Mouse (Mus musculus) hematopoietic stem cell, adult 5-6 weeks (primary cell): ENCODE data around the gene Rhpn2. TPM values are rescaled to one million over a fixed set of nuclear protein-coding genes. Genes with fewer than 3 reads are reported as not detected.

Experiments
- ATAC-seq, 2 experiments: fragments of 125-278 bp in 1 of 2; replicated peaks in 1 of 2; 2 replicates each; pipeline ENCODE4 v1.8.0; 2016 to 2017; ENCODE audit warnings: inconsistent platforms in 2 of 2, mild to moderate bottlenecking in 2 of 2, moderate number of reproducible peaks in 2 of 2, low read depth in 1 of 2, moderate TSS enrichment in 1 of 2; ENCODE audit not compliant: low FRiP score in 2 of 2, poor library complexity in 2 of 2, severe bottlenecking in 2 of 2, insufficient read depth in 1 of 2, low TSS enrichment in 1 of 2
- total RNA-seq: library from RNA; stranded (forward); fragments of 172-1452, 232-1000 nt; gene quantifications from 2 replicates; pipeline ENCODE4 v1.2.3, GENCODE M21; 2017

The Rhpn2 gene
- total RNA-seq, 1 experiment from 2014 or later = not detected

DNA sequence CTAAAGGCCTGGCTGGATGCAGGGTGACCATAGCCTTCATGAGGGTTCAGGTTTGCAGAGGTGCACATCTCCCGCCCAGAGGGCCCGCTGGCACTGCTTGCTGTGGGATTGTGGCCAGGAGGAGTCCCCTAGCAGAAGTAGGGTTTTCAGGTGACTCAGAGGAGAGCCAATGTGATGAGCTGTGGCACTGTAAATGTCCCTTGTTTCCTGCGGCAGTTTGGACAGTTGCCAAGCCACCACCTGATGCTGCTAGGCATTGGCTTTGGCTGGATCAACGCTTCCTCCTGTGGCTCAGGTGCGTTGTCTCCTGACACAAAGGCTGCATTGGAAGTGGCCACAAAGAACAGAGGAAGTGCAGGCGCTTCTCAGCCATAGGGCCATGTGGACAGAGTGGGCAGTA lies 7.3 kb downstream of the Rhpn2 start:
- no peak for ATAC-seq

GRCm38 (mm10) chr7:35342498-35342897 lies 8.5 kb downstream of the Rhpn2 start:
- no peak for ATAC-seq

DNA sequence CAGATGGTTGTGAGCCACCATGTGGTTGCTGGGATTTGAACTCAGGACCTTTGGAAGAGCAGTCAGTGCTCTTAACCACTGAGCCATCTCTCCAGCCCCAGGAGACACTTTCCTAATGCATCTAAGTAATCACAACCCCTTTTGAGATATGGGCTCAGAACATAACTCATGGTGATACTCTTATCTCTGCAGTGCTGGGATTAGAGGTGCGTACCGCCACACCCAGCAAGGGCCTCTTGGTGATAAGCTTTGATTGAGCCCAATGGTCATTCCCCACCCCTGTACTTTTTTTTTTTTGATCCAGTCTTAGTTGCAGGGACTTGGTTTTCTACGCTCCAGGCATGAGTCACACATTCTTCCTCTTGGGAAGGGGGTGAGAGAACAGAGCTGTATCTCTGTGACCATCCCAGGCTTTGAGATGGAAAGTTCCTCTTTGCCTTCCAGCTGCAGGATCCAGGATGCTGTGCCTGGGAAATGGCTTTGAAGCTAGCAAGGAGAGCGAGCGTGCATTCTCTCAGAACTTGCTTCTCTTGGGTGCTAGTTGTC lies 10.9 kb downstream of the Rhpn2 start:
- ATAC-seq = no peak

DNA sequence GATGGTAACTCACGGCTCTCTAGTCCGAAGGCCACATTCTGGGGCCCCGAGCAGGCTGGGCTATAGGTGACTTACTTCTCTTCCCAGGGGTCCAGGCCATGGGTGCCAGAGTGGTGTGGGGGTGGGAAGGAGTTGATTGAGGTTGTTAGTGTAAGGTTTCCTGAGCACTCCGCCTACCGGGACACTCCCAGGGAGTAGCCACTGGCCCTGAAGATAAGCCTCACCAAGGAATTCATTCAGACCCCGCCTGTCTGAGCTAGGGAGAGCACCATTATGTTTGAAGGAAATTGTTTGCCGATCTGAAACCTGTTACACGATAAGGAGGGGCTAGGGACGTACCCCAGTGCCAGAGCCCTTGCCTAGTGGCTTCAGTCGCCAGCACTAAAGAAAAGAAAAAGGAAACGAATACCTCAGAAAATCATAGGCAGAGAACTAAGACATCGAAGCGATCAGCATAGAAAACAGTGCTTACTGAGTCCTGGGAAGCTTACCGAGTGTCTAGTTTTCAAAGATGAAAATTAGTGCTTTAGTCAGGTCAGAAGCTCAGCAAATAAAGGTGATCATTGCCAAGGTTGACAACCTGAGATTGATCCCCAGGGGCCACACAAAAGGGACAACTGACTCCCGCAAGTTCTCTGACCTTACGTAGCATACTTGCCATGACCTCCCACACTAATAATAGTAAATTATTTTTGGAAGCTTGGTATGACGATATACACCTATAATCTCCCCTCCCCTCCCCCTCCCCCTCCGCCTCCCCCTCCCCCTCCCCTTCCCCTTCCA lies 14.1 kb downstream of the Rhpn2 start:
- ATAC-seq = no peak

- ATAC-seq = no peak; a peak in 1 of 4 replicates
Observed at GRCm38 (mm10) chr7:35349022-35349421, 15.1 kb downstream of the Rhpn2 start.

DNA sequence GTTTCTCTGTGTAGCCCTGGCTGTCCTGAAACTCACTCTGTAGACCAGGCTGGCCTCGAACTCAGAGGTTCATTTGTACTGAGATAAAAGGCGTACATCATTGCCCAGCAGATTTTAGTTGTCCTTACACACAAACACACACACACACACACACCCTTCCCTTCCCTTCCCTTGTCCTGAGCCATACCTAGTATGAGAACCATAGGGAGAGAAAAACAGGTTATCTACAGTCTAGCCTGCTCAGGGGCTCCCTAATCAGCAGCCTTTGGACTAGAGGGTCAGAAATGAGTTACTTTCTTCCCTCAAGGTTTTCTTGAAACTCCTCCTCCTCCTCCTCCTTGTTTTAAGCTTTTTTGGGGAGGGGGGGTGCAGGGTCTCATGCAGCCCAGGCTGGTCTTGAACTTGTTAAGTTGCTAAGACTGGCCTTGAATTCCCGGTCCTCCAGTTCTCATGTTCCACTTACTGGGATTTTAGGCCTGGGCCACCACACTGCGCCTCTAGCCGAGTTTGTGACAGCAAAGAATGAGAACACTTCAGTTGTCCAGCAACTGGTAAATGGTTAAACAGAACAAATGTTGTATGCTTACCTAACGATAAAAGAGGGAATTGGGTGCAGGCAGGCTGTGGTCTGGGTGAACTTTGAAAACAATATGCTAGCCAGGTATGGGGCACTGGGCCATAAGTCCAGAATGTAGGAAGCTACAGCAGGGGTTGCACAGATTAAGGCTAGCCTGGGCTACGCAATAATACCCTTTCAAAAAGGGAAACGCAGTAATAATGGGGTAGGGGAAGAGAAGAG lies 16.1 kb downstream of the Rhpn2 start:
- no peak for ATAC-seq

GRCm38 (mm10) chr7:35351155-35351554 lies 17.2 kb downstream of the Rhpn2 start:
- ATAC-seq = no peak

DNA sequence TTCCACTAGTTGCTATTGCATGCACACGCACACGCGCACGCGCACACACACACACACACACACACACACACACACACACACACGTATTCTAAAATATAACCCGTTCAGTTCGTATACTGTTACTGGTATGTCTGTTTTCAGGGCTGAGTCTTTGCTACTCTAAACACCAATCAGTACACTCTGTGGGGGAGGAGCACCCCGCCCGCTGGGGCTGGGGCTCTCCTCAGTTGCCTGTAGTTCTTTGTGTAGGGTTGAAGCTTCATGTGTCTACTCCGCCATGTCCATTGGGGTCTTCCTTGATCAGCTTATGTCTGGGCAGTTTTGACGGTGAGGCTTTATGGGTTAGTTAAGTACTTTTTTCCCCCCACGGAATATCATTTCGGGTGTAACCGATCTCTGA lies 19.3 kb downstream of the Rhpn2 start:
- ATAC-seq = no peak

- ATAC-seq = no peak
Observed at GRCm38 (mm10) chr7:35355303-35355872, 21.4 kb downstream of the Rhpn2 start.

- no peak for ATAC-seq
Observed at GRCm38 (mm10) chr7:35357621-35358020, 23.7 kb downstream of the Rhpn2 start.

GRCm38 (mm10) chr7:35362253-35362652 lies 28.3 kb downstream of the Rhpn2 start:
- ATAC-seq = no peak

DNA sequence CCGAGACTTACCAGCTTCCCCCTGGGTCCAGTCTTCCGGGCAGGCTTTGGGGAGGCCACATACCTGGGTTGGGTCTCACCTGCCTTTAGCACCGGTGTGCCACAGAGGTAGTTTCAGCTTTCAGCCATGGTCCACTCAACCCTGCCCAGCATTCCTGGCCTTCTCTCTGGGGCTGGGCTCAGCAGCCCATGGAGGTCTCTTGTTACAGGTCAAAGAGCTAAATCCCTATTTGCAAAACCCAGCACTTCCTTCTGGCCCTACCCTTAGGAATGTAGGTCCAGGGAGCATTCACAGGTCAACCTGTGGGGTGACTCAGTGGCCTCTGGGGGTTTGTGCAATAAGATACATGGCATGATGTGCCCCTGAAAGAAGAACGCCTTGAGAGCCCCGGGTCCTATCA lies 28.9 kb downstream of the Rhpn2 start:
- no peak for ATAC-seq

DNA sequence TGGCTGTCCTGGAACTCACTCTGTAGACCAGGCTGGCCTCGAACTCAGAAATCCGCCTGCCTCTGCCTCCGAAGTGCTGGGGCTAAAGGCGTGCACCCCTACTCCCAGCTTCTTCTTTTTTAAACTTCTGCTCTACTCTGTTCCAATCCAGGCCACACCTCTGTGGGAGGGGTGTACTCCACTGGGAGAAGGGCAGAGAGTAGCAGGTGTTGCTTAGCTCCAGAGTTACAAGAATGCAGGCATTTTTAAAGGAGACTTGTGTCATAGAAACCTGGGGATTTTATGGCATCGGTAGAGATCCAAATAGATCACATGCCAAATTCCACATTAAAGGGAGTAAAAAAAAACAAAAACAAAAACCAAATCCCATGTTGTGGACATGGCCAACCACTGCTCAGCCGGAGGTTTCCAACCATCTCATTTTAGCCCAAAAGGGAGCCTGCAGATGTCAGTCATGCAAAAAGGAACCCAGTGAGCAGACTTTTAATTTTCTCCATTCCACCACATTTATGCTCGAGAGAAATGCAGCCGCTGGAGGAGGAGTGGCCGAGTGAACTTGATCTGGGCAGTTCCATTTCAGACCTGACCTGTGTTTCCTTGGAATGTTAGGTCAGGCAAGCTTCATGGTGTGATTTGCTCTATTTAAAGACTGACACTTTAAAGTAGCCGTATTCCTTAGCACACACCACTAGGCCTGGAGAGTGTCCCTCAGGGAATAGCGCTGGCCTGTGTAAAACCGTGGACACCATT lies 31.4 kb downstream of the Rhpn2 start:
- no peak for ATAC-seq

GRCm38 (mm10) chr7:35371096-35371495 lies 37.1 kb downstream of the Rhpn2 start:
- ATAC-seq = no peak

- ATAC-seq = no peak
Observed at GRCm38 (mm10) chr7:35372483-35373017, 38.6 kb downstream of the Rhpn2 start.

GRCm38 (mm10) chr7:35373146-35373989 lies 39.4 kb downstream of the Rhpn2 start:
- no peak for ATAC-seq
